Mouse (Mus musculus): ENCODE measurements at regions not wholly inside any gene's neighbourhood (a gene's known extent, or its start where the extent isn't known, plus 50 kb on each side); places are given as distances from the start of the nearest gene placed in this dataset.

DNA sequence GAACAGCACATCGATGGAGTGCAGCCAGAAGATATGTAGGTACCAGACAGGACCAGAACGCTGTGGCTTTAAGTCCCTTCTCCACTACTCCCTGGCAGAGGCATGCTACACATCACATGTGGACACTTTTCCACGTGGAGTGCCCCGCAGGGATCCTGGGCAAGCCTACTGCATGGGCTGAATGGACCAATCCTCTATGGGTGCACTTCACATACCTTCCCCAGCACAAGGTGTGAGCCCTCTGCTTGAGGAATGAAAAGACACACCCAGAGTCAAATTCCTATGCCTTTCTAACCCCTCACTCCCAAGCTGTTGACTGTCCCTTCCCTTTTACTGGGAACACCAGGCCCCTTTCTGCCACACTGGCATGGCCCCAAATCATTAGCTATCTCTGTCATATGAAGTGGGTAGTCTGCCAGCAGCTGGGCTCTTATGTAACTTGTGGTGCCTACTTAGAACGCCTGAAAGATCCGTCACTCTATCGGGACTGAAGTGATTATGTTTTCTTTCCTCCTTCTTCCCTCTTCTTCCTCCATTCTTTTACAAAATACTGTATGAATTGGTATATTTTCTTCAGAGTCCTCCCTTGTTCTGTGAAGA lies 191.9 kb upstream of the Msx2 start:
- H3K4me1 ChIP-seq (replicated peaks), result no peaks in the 10 kb centered on the region
- no peaks in the 10 kb centered on the region for H3K9me3 ChIP-seq (replicated peaks)
- ATAC-seq (ENCODE audit: insufficient read depth), result no peak
- no peak overlapping the region for H3K4me2 ChIP-seq
- H3K4me3 ChIP-seq (replicated peaks), result no peak overlapping the region
- no peaks in the 10 kb centered on the region for H3K36me3 ChIP-seq (replicated peaks)
- no peaks in the 10 kb centered on the region for H3K27me3 ChIP-seq
- WGBS (ENCODE audit: insufficient replicate concordance), result 64% methylated on average over 7 of the region's 7 CpGs
- no peak overlapping the region for H3K27ac ChIP-seq (replicated peaks)
- H3K9ac ChIP-seq, result no peak overlapping the region

DNA sequence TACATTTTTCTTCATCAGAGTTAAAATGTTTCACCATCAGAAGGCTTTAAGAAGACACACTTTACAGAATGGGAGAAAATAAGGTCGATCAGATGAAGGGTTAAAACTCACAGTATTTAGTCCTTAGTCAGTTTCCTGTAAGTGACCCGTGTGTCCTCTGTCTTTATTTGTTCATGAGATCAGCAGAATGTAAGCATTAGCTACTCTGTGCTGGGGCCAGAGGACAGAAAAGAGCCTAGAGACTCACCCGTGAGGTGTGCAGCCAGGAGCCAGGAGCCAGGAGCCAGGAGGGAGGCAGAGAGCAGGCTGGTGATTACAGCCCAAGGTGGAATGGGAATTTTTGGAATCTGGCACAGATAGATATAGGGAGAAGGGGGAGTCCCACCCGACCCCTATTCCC lies 180.0 kb upstream of the Msx2 start:
- WGBS (ENCODE audit: insufficient replicate concordance), result 21% methylated on average over 4 of the region's 4 CpGs
- no peaks in the 10 kb centered on the region for H3K27me3 ChIP-seq
- ATAC-seq (ENCODE audit: insufficient read depth), result peak; percentile 47; the same call in 1 of the 2 replicates
- H3K9me3 ChIP-seq (replicated peaks), result no peaks in the 10 kb centered on the region
- no peak overlapping the region for H3K9ac ChIP-seq
- no peak overlapping the region for H3K4me2 ChIP-seq
- no peak overlapping the region for H3K4me3 ChIP-seq (replicated peaks)
- no peaks in the 10 kb centered on the region for H3K36me3 ChIP-seq (replicated peaks)
- H3K4me1 ChIP-seq (replicated peaks), result no peaks in the 10 kb centered on the region
- H3K27ac ChIP-seq (replicated peaks), result no peak overlapping the region

DNA sequence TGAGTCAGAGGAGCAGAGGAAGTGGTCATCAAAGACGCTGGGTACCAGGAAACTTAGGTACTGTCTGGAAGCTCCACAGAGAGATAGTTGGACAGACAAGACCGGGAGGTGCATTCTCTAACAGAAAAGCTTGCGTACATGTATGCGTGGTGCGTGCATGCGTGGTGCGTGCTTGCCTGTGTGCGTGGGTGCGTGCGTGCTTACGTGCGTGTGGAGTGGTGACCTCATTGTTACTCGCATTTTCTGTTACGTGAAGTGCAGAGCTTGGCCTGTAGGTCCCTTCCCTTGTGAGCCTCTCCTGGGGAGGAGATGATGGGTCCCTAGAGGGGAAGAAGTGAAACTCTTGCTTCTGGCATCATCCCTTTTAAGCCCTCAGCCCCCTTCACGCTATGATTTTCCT lies 175.5 kb upstream of the Msx2 start:
- ATAC-seq (ENCODE audit: insufficient read depth), result no peak
- WGBS (ENCODE audit: insufficient replicate concordance), result 76% methylated on average over 15 of the region's 15 CpGs
- no peaks in the 10 kb centered on the region for H3K4me1 ChIP-seq (replicated peaks)

DNA sequence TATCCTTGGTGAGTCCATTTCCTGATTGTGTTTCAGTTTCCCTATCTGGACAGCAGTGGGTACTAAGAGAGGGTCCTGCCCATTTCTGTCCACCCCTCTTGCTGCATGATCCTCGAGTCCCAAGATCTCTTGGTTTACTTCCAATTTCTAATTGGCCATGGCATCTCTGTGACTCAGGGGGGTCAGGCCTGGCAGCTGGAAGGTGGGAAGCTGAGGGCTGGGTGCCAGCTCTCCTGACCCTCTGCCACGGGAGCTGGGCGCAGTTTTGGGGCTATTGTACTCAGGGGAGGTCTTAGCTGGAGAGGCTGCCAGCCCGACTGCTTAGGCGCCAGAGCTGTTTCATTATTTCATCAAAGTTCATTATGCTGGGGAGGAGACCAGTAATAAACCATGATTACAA lies 169.7 kb upstream of the Msx2 start:
- Histone ChIP-seq H3K9ac (no peak overlapping the region), H3K4me3 (replicated peaks) (no peak overlapping the region), H3K27me3 (no peaks in the 10 kb centered on the region), H3K4me1 (replicated peaks) (no peaks in the 10 kb centered on the region), H3K36me3 (replicated peaks) (no peaks in the 10 kb centered on the region), H3K9me3 (replicated peaks) (no peaks in the 10 kb centered on the region), H3K4me2 (no peak overlapping the region), H3K27ac (replicated peaks) (no peak overlapping the region)
- WGBS (ENCODE audit: insufficient replicate concordance), result 58% methylated on average over 5 of the region's 5 CpGs
- ATAC-seq (ENCODE audit: insufficient read depth), result no peak

More for the DNA sequence above, 175.5 kb upstream of the Msx2 start:
- Histone ChIP-seq H3K4me3 (replicated peaks) (no peak overlapping the region), H3K9me3 (replicated peaks) (no peaks in the 10 kb centered on the region), H3K27ac (replicated peaks) (no peak overlapping the region), H3K27me3 (no peaks in the 10 kb centered on the region), H3K36me3 (replicated peaks) (no peaks in the 10 kb centered on the region), H3K4me2 (no peak overlapping the region), H3K9ac (no peak overlapping the region)

DNA sequence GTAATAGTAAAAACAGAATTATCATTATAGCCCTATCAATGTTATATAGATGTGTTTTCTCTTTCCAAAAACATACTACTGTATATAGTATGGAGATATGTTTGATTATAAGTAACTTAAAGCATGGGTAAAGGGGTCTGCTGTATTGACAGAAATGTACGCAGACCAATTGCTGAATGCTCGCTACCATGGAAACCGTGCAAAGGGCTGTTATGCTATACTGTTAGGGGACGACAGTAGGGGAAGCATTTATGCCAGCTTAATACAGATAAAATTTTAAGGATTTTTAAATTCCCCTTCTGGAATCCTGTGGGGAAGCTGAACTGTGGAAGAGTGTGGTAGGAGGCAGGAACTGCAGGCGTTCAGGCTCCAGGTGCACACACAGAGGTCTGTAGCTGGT lies 166.7 kb upstream of the Msx2 start:
- Histone ChIP-seq H3K4me3 (replicated peaks) (no peak overlapping the region), H3K4me1 (replicated peaks) (no peaks in the 10 kb centered on the region), H3K27me3 (no peaks in the 10 kb centered on the region), H3K36me3 (replicated peaks) (no peaks in the 10 kb centered on the region), H3K9me3 (replicated peaks) (no peaks in the 10 kb centered on the region), H3K27ac (replicated peaks) (no peak overlapping the region), H3K9ac (no peak overlapping the region), H3K4me2 (no peak overlapping the region)
- WGBS (ENCODE audit: insufficient replicate concordance), result 73% methylated on average over 5 of the region's 5 CpGs
- no peak for ATAC-seq (ENCODE audit: insufficient read depth)

DNA sequence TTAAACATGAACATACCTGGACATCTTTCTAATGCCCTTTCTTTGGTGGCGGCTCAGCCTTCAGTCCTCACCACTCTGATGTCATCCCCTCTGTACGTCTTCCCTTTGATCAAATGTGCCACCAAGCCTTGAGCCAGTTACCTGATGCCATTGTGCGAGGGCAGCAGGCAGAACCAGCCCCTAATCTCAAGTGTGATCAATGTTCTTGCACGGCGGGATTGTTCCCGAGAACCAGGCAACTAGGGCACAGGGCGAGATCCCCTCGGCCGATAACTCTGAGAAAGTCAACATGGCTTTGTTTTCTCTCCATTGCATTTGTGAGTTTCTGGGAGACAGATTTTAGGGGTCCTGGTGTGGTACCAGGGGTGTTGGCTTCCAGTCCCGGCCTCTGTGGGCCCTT lies 166.2 kb upstream of the Msx2 start:
- H3K4me2 ChIP-seq, result no peak overlapping the region
- WGBS (ENCODE audit: insufficient replicate concordance), result 58% methylated on average over 10 of the region's 10 CpGs
- no peaks in the 10 kb centered on the region for H3K27me3 ChIP-seq
- no peak for ATAC-seq (ENCODE audit: insufficient read depth)
- H3K9me3 ChIP-seq (replicated peaks), result no peaks in the 10 kb centered on the region
- no peak overlapping the region for H3K27ac ChIP-seq (replicated peaks)
- no peak overlapping the region for H3K9ac ChIP-seq
- no peaks in the 10 kb centered on the region for H3K36me3 ChIP-seq (replicated peaks)
- no peaks in the 10 kb centered on the region for H3K4me1 ChIP-seq (replicated peaks)
- H3K4me3 ChIP-seq (replicated peaks), result no peak overlapping the region

DNA sequence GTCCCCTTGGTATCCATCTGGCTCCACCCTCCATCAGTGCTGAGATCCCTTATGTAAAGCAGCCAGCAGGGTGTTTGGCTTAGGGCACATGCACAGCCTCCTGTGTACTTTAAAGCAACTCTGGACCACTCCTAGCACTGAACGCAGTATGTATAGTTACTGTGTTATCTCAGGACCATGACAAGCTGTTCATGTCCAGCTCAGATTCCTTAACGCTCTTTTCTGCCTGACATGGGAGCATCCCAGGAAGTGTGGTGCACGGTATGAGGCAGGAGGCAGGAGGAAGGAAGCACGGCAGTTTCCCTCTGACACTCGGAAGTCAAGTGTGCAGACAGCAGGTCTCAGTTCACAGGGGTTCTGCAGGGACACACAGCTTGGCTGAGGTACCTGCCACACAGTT lies 163.1 kb upstream of the Msx2 start:
- Histone ChIP-seq H3K4me1 (replicated peaks) (no peaks in the 10 kb centered on the region), H3K9ac (no peak overlapping the region), H3K36me3 (replicated peaks) (no peaks in the 10 kb centered on the region), H3K4me2 (no peak overlapping the region), H3K27ac (replicated peaks) (no peak overlapping the region), H3K4me3 (replicated peaks) (no peak overlapping the region), H3K27me3 (no peaks in the 10 kb centered on the region), H3K9me3 (replicated peaks) (no peaks in the 10 kb centered on the region)
- WGBS (ENCODE audit: insufficient replicate concordance), result 42% methylated on average over 5 of the region's 5 CpGs
- no peak for ATAC-seq (ENCODE audit: insufficient read depth)

DNA sequence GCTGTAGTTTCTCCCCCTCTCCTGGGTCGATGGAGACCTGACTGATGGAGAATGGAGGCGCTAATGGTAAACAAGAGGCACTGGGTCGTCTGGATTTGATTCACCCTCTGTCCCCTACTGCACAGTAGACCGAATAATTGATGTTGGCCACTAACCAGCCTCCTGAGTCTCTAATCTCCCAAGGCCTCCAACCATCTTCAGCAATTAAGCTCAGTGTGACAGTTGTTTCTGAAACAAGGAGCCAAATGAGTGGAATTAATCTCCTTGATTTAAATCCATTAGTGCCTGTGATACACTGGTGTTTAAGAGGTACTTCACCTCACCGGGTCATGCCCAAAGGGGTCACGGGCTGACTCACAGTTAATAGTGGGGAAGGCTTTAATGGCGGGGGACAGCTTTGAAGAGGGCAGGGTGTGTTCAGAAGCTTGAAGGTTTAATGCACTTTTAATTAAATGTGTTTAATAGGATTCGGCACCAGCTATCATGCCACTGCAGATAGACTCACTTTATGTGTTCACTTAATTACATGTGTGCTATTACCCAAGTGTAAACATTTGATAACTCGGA lies 161.8 kb upstream of the Msx2 start:
- no peak overlapping the region for H3K4me3 ChIP-seq (replicated peaks)
- H3K9ac ChIP-seq, result no peak overlapping the region
- no peaks in the 10 kb centered on the region for H3K36me3 ChIP-seq (replicated peaks)
- H3K4me2 ChIP-seq, result no peak overlapping the region
- H3K27me3 ChIP-seq, result no peaks in the 10 kb centered on the region
- H3K27ac ChIP-seq (replicated peaks), result no peak overlapping the region
- no peak for ATAC-seq (ENCODE audit: insufficient read depth)
- H3K4me1 ChIP-seq (replicated peaks), result no peaks in the 10 kb centered on the region
- 65% methylated on average over 9 of the region's 9 CpGs for WGBS (ENCODE audit: insufficient replicate concordance)
- H3K9me3 ChIP-seq (replicated peaks), result no peaks in the 10 kb centered on the region

DNA sequence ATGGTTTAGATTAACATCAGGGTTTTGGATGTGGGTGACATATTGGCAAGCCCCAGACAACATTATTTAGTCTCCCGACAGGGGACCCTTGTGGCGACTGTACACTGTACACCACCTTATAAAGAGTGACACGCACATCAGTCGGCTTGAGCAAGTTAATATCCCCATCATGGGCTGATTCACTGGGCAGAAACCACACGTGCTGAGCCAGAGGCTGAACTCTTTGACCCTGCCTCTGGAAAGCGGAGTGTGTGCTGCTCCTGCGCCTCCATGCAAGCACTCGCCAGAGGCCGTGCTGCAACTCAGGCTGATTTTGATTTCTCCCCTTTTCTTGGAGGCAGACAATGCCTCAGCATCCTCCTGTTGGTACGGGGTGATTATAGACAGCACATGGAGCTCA lies 125.2 kb upstream of the Msx2 start:
- no peak overlapping the region for H3K9ac ChIP-seq
- WGBS (ENCODE audit: insufficient replicate concordance), result 73% methylated on average over 10 of the region's 10 CpGs
- no peak overlapping the region for H3K4me2 ChIP-seq
- no peaks in the 10 kb centered on the region for H3K9me3 ChIP-seq (replicated peaks)
- H3K27me3 ChIP-seq, result no peaks in the 10 kb centered on the region
- H3K27ac ChIP-seq (replicated peaks), result no peak overlapping the region
- no peaks in the 10 kb centered on the region for H3K36me3 ChIP-seq (replicated peaks)
- H3K4me3 ChIP-seq (replicated peaks), result no peak overlapping the region
- H3K4me1 ChIP-seq (replicated peaks), result no peaks in the 10 kb centered on the region
- ATAC-seq (ENCODE audit: insufficient read depth), result no peak

DNA sequence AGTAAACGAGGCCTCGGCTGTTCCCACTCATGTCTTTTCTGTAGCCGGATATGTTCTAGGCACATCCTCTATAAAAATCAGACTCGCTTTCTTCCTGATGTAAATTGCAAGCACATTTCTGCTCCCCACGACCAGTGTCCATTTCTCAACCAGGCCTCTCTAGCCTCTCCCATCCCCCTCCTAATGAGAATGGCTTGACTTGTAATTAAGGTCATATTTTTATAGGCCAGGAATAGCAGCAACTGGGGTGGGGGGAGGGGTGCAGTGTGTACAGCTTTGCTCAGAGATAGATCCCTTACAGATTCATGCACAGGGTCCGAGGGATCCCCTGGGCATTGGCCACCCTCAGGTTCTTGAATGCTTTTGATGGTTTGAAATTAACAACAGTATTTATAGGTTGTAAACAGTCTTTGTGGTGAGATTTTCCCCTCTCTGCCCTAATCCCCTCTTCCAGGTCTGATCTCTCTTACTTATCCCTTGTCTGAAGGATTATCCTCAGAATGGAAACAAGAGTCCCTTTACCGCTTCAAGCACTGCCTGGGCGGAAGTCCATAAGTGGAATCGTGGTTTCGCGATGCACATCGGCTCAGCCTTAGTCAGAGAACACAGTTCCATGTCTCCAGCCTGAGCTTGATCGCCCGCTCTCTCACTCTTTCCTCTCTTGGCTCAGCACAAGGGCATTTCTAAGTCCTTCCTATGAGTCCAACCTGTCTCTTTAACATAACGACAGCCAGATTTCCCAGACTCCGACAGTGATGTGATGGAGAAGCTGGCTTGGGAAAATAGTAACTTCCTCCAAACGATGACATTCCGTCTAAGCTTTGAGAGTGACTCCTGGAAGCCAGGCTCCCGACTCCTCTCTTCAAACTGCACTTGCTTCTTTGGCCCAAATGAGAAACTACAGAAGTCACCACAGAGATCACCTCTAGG lies 124.3 kb upstream of the Msx2 start:
- WGBS (ENCODE audit: insufficient replicate concordance), result 72% methylated on average over 19 of the region's 19 CpGs
- no peaks in the 10 kb centered on the region for H3K4me1 ChIP-seq (replicated peaks)

DNA sequence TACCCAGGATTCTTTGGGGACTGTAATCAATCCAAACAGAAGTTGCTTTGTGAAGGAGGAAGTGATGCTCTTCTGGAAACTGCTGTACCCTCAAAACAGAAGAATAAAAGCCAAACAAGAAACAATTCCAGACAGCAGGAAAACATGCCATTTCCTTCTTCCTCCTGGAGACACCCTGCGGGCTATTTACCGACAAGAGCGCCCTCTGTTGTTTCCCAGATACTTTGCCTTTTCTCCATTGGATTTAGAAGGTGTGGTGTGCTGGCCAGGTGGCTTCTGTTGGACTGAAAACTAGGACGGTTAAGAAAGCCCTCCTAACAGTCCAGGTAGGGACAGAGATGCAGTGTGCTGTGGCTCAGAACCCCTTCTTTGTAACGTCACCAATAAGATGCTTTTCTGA lies 119.9 kb upstream of the Msx2 start:
- Histone ChIP-seq H3K9me3 (replicated peaks) (no peaks in the 10 kb centered on the region), H3K36me3 (replicated peaks) (no peaks in the 10 kb centered on the region), H3K4me2 (no peak overlapping the region), H3K27ac (replicated peaks) (no peak overlapping the region), H3K4me3 (replicated peaks) (no peak overlapping the region), H3K27me3 (no peaks in the 10 kb centered on the region), H3K9ac (no peak overlapping the region), H3K4me1 (replicated peaks) (no peaks in the 10 kb centered on the region)
- no peak for ATAC-seq (ENCODE audit: insufficient read depth)
- WGBS (ENCODE audit: insufficient replicate concordance), result 9% methylated on average over 5 of the region's 5 CpGs

More for the DNA sequence above, 124.3 kb upstream of the Msx2 start:
- no peak for ATAC-seq (ENCODE audit: insufficient read depth)
- H3K9me3 ChIP-seq (replicated peaks), result no peaks in the 10 kb centered on the region
- H3K4me3 ChIP-seq (replicated peaks), result no peak overlapping the region
- H3K36me3 ChIP-seq (replicated peaks), result no peaks in the 10 kb centered on the region
- no peak overlapping the region for H3K9ac ChIP-seq
- H3K27me3 ChIP-seq, result no peaks in the 10 kb centered on the region
- no peak overlapping the region for H3K4me2 ChIP-seq
- H3K27ac ChIP-seq (replicated peaks), result no peak overlapping the region
